Mouse (Mus musculus): Measurements from ENCODE around the gene Cacna1f.

Cacna1f gene

GRCm38 (mm10) chrX:7674284-7675000 is 67.6 kb downstream of the Cacna1f start:
- no peak for DNase-seq (ENCODE audit: low spot score)

- no peak for DNase-seq (ENCODE audit: low spot score)
These were observed 68.1 kb downstream of the Cacna1f start for GRCm38 (mm10) chrX:7675001-7675380.

- DNase-seq (ENCODE audit: low spot score): no peak
These were observed 72.1 kb downstream of the Cacna1f start for GRCm38 (mm10) chrX:7678986-7679385.

- peak; percentile 85 for DNase-seq (ENCODE audit: low spot score)
These were observed 72.6 kb downstream of the Cacna1f start for GRCm38 (mm10) chrX:7679405-7680056.

GRCm38 (mm10) chrX:7680057-7680412 is 73.2 kb downstream of the Cacna1f start:
- DNase-seq (ENCODE audit: low spot score): no peak

GRCm38 (mm10) chrX:7680864-7681263 is 74.0 kb downstream of the Cacna1f start, which contains the start of gene Magix:
TSS of gene Magix (minus strand) at chrX:7681251.
- DNase-seq (ENCODE audit: low spot score): no peak

Data from testis, postnatal 14 days (tissue).